Mouse (Mus musculus): ENCODE data around the gene Mre11a. TPM values are rescaled to one million over a fixed set of nuclear protein-coding genes. Genes with fewer than 3 reads are reported as not detected.

Gene Mre11a
- polyA plus RNA-seq (2015; fragmentation: Nextera tagmentation; extraction: Ambion mirVana): 16.0 and 17.3 TPM in 2 replicates

DNA sequence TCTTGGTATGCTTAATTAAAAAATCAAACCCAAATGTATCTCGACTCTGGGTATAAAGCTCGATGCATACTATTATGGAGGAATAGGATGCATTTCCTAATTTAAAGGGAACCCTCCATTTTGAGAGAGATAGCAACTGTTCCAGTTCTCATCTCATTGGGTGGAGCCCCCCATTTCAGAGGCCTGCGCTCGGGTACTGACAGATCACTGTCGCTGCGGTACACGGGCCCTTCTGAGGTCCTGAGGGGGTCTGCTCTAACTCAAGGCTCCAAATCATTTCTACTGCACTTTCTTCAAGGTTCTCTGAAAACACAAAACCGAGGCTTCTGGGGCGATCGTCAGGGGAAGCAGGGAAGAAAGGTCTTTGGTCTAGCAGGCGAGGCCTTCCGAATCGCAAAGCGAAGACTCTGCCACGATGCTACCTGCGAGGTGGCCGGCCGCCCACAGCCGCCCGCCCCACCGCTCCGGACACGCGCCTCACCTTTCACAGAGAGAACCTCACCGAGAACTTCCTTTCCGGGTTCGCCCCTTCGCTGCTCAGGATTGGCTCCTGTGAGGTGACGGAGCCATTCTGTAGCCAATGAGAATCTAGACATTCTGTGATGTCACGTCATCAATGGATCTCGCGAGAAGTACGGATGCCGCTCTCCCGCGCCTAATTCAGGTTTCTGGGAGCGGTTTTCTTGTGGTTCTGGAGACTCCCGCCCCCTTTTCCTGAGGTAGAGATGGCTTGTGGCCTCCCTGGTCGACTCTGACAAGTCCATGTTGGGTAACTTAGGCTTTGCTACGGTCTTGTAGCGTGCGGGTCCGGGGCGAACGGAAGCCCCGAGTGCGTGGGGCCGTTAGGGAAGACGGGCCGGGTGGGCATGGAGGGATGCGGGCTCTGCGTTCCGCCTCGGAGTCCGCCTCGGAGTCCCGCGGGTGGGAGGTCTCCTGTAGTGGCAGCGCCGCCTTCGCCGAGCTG lies at the start of gene Mre11a, which contains the start of gene Ankrd49:
TSS of gene Mre11a (plus strand) at position 616 of the 964 bp plus-strand sequence.
TSS of gene Ankrd49 (minus strand) at position 818 of the 964 bp plus-strand sequence.
- no peaks in the 10 kb centered on the region for H3K9me3 ChIP-seq (ENCODE audit: control insufficient read depth, low read length)
- no peaks in the 10 kb centered on the region for H3K27me3 ChIP-seq (replicated peaks; ENCODE audit: control insufficient read depth, insufficient read depth, low read length)
- peak within 1 kb of the TSS; percentile 87 for H3K4me3 ChIP-seq (ENCODE audit: low read length)
- under 1% methylated on average over 62 of the region's 62 CpGs for WGBS
- peaks cover 4% of the 10 kb centered on the region; the same call in 1 of the 2 replicates for H3K36me3 ChIP-seq (ENCODE audit: control insufficient read depth, insufficient read depth, low read length)
- peak within 1 kb of the TSS; percentile 93 for H3K9ac ChIP-seq (ENCODE audit: low read depth, low read length)
- H3K4me1 ChIP-seq (ENCODE audit: control insufficient read depth, insufficient read depth, low read length): peaks cover 7% of the 10 kb centered on the region; the same call in 1 of the 2 replicates
- peak; percentile 100 for ATAC-seq
- H3K27ac ChIP-seq (ENCODE audit: low read length): peak within 1 kb of the TSS; percentile 96
- peak within 1 kb of the TSS; percentile 72 for H3K4me2 ChIP-seq (ENCODE audit: low read depth, low read length)

DNA sequence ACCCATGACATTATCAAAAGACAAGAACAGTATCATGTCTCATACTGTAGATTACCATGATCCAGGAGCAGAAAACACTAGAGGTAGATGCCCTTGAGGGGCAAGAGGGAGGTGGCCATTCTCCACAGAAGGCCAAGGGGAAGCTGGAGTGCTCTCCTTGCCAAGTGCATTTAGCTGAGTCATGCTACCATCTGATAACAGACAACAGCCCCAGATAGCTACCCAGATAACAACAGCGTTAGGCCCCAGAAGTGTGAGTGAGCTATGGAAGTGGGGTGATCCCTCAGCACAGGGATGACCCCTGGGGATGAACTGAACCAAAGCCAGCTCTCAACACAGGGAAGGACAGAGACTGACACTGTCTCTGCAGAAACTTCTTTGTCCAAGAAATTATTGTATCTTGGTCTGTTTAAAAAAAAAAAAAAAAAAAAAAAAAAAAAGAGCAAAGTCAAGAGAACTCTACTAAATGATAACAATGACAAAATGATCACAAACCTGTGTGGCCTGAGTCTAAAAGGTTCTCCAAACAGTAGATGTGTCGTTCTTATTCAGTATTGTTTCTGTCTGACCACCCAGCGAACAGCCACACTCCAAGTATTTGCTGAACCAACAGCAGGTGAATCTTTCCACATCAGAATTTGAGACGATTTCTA lies 44.8 kb upstream of the Mre11a start:
- 71% methylated on average over 4 of the region's 4 CpGs for whole genome bisulfite sequencing
- no peak overlapping the region for H3K4me3 ChIP-seq (ENCODE audit: low read length)
- H3K9me3 ChIP-seq (ENCODE audit: control insufficient read depth, low read length): no peaks in the 10 kb centered on the region
- H3K36me3 ChIP-seq (ENCODE audit: control insufficient read depth, insufficient read depth, low read length): no peaks in the 10 kb centered on the region
- H3K27ac ChIP-seq (ENCODE audit: low read length): no peak overlapping the region
- no peaks in the 10 kb centered on the region for H3K27me3 ChIP-seq (replicated peaks; ENCODE audit: control insufficient read depth, insufficient read depth, low read length)
- H3K4me1 ChIP-seq (ENCODE audit: control insufficient read depth, insufficient read depth, low read length): 0 out of 2 replicates have a peak, but pooled peaks cover 4% of the 10 kb centered on the region
- H3K4me2 ChIP-seq (ENCODE audit: low read depth, low read length): no peak overlapping the region
- no peak for ATAC-seq
- H3K9ac ChIP-seq (ENCODE audit: low read depth, low read length): no peak overlapping the region

DNA sequence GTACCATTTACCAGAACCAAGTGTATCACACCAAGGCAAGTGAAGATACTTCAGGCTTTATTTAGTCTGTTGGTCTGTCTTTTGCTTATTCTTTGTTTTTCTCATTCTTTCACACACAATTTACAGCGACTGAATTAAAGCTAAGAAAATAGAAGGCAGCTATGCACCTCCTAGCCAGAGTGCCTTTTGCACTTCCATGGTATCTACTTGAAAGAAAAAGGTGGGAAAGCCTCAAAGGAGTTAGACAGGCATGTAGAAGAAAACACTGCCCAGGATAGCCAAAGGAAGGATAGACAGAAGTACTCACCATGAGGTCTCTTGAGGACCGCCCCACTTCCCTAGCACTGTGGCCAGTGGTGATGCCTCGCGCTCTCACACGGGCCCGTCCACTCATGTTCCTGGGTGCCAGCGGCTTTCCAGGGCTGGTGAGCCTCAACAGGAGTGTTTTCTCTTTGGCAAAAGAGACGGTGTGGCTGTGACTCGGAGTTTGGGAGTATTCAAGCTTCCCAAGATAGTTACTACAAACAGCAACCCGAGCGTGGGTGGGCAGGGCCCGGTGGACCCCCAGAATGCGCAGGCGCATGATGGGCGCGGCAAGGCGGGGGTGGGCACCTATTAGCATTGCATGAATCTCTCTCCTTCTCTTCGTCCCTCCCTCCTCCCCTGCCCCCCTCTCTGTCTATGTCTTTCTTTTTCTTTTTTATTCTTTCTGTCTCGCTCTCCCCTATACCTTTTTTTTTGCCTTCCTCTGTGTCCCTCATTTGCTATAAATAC lies 44.1 kb upstream of the Mre11a start, which contains the start of gene Piwil4:
TSS of gene Piwil4 (minus strand) at position 583 of the 774 bp plus-strand sequence.
- 86% methylated on average over 19 of the region's 19 CpGs for whole genome bisulfite sequencing
- Histone ChIP-seq H3K4me3 (ENCODE audit: low read length) (no peak within 1 kb of the TSS), H3K4me2 (ENCODE audit: low read depth, low read length) (no peak within 1 kb of the TSS), H3K27me3 (replicated peaks; ENCODE audit: control insufficient read depth, insufficient read depth, low read length) (no peaks in the 10 kb centered on the region), H3K36me3 (ENCODE audit: control insufficient read depth, insufficient read depth, low read length) (no peaks in the 10 kb centered on the region), H3K4me1 (ENCODE audit: control insufficient read depth, insufficient read depth, low read length) (0 out of 2 replicates have a peak, but pooled peaks cover 7% of the 10 kb centered on the region), H3K27ac (ENCODE audit: low read length) (no peak within 1 kb of the TSS), H3K9me3 (ENCODE audit: control insufficient read depth, low read length) (no peaks in the 10 kb centered on the region), H3K9ac (ENCODE audit: low read depth, low read length) (no peak within 1 kb of the TSS)
- no peak for ATAC-seq

DNA sequence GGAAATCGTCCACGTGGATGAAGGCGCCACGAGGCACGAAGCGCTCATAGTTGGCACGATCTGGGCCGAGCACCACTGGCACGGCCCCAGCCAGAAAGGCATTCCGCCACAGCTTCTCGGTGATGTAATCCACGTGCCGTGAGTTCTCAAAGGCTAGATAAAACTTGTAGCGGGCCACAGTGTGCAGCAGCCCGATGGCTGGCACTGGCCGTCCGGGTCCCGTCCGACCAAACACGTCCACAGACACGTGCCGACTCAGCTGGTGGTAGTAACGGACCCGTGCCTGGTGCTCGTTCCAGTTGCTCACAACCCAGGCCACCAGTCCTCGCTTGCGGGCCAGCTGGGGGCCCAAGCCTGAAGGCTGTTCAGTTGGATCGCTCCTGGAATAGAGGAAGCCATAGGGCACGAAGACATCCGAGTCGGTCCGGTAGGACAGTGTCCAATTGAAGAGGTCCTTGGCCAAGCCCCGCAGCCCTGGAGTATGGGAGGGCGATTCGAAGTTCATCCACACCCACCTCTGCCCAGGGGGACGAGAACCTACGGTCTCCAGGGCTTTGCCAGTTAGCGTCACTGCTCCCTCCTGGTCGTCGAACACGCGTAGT lies 33.5 kb upstream of the Mre11a start:
- H3K27ac ChIP-seq (ENCODE audit: low read length): no peak overlapping the region
- no peaks in the 10 kb centered on the region for H3K36me3 ChIP-seq (ENCODE audit: control insufficient read depth, insufficient read depth, low read length)
- peak overlapping the region; percentile 64 for H3K4me3 ChIP-seq (ENCODE audit: low read length)
- ATAC-seq: no peak; the same call in none of the 2 replicates
- H3K4me1 ChIP-seq (ENCODE audit: control insufficient read depth, insufficient read depth, low read length): peaks cover 18% of the 10 kb centered on the region
- H3K9ac ChIP-seq (ENCODE audit: low read depth, low read length): peak overlapping the region; percentile 76
- 59% methylated on average over 42 of the region's 42 CpGs for WGBS
- no peaks in the 10 kb centered on the region for H3K27me3 ChIP-seq (replicated peaks; ENCODE audit: control insufficient read depth, insufficient read depth, low read length)
- no peaks in the 10 kb centered on the region for H3K9me3 ChIP-seq (ENCODE audit: control insufficient read depth, low read length)
- peak overlapping the region; percentile 97 for H3K4me2 ChIP-seq (ENCODE audit: low read depth, low read length)

DNA sequence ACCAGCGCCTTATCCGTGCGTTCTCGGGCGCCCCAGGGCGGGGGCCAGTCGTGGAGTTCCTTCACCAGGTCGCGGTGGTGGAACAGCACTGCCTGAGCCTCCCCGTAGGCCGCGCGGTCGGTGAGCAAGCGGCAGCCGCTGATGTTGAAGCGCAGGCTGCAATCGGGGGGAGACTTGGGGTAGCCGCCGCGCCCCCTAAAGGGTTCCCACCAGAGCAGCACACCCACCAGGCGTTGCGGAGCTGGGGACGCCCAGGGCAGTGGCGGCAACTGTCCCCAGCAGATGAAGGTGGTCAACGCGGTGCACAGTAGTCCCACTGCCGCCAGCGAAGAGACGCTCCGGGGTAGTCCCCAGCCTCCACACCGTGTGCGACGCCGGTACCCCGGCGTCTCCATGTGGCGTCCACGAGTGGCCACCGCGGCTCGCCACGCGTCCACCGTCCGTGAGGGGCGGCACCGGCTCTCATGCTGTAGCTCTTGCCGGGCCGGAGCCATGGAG lies 32.9 kb upstream of the Mre11a start:
- under 1% methylated on average over 50 of the region's 50 CpGs for WGBS
- 0 out of 2 replicates have a peak overlapping the region, but pooled peaks have one; percentile 47 for H3K27ac ChIP-seq (ENCODE audit: low read length)

DNA sequence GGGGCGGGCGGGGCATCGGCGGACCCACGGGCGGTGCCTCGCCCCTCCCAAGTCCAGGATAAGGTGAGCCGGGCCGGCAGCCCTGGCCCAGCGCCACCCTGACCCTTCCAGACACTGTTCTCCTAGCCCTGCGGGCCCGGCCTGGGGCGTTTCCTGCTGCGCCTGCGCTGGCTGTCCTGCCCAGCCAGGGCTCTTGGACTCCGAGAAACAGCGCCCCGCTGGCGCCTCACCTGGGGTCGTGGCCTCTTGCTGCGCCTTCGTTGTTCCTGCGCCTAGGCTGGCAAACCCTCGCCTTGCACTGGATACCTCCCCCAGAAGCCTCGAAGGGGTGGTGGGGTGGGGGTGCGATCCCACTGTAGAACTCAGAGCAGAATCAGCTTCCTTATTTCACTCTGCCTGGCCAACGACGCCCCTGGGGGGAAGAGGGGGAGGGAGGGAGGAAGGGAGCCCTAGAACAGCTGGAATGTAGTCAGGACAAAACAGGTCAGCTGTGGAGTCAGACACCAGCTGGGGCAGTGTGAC lies 32.4 kb upstream of the Mre11a start, which contains the start of gene Fut4:
TSS of gene Fut4 (minus strand) at position 393 of the 522 bp plus-strand sequence.
- Histone ChIP-seq H3K9ac (ENCODE audit: low read depth, low read length) (peak within 1 kb of the TSS; percentile 76), H3K27me3 (replicated peaks; ENCODE audit: control insufficient read depth, insufficient read depth, low read length) (no peaks in the 10 kb centered on the region), H3K4me3 (ENCODE audit: low read length) (peak within 1 kb of the TSS; percentile 64), H3K4me1 (ENCODE audit: control insufficient read depth, insufficient read depth, low read length) (peaks cover 15% of the 10 kb centered on the region), H3K36me3 (ENCODE audit: control insufficient read depth, insufficient read depth, low read length) (no peaks in the 10 kb centered on the region), H3K4me2 (ENCODE audit: low read depth, low read length) (peak within 1 kb of the TSS; percentile 97), H3K27ac (ENCODE audit: low read length) (peak within 1 kb of the TSS; percentile 47; the same call in 1 of the 2 replicates), H3K9me3 (ENCODE audit: control insufficient read depth, low read length) (no peaks in the 10 kb centered on the region)
- ATAC-seq: peak; percentile 86
- 1% methylated on average over 28 of the region's 28 CpGs for WGBS

More for the DNA sequence above, 32.9 kb upstream of the Mre11a start:
- H3K9me3 ChIP-seq (ENCODE audit: control insufficient read depth, low read length): no peaks in the 10 kb centered on the region
- ATAC-seq: peak; percentile 73
- peak overlapping the region; percentile 97 for H3K4me2 ChIP-seq (ENCODE audit: low read depth, low read length)
- H3K27me3 ChIP-seq (replicated peaks; ENCODE audit: control insufficient read depth, insufficient read depth, low read length): no peaks in the 10 kb centered on the region
- peaks cover 15% of the 10 kb centered on the region for H3K4me1 ChIP-seq (ENCODE audit: control insufficient read depth, insufficient read depth, low read length)
- H3K4me3 ChIP-seq (ENCODE audit: low read length): peak overlapping the region; percentile 64
- peak overlapping the region; percentile 76 for H3K9ac ChIP-seq (ENCODE audit: low read depth, low read length)
- no peaks in the 10 kb centered on the region for H3K36me3 ChIP-seq (ENCODE audit: control insufficient read depth, insufficient read depth, low read length)

DNA sequence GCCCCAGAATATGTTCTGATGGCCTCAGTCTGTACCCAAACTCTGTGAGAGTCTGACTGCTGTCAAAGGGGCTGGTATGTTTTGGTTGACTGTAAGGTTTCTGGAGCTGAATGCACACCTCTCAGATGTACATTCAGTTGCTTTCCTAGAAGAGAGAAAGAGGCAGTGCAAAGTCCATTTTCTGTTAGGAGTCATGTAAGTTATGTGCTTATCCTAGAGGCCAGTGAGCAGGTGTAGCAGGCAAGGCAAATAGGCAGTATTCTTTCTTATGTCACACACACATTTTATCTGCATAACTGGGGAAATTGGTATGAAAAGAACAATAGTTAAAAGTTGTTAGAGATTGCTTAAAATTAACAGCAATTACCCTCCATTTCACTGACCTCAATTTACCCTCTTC lies 30.5 kb upstream of the Mre11a start:
- Histone ChIP-seq H3K9me3 (ENCODE audit: control insufficient read depth, low read length) (no peaks in the 10 kb centered on the region), H3K36me3 (ENCODE audit: control insufficient read depth, insufficient read depth, low read length) (no peaks in the 10 kb centered on the region), H3K4me2 (ENCODE audit: low read depth, low read length) (no peak overlapping the region), H3K4me1 (ENCODE audit: control insufficient read depth, insufficient read depth, low read length) (peaks cover 15% of the 10 kb centered on the region), H3K27ac (ENCODE audit: low read length) (0 out of 2 replicates have a peak overlapping the region, but pooled peaks have one; percentile 4), H3K27me3 (replicated peaks; ENCODE audit: control insufficient read depth, insufficient read depth, low read length) (no peaks in the 10 kb centered on the region), H3K4me3 (ENCODE audit: low read length) (no peak overlapping the region), H3K9ac (ENCODE audit: low read depth, low read length) (no peak overlapping the region)
- ATAC-seq: peak; percentile 55

DNA sequence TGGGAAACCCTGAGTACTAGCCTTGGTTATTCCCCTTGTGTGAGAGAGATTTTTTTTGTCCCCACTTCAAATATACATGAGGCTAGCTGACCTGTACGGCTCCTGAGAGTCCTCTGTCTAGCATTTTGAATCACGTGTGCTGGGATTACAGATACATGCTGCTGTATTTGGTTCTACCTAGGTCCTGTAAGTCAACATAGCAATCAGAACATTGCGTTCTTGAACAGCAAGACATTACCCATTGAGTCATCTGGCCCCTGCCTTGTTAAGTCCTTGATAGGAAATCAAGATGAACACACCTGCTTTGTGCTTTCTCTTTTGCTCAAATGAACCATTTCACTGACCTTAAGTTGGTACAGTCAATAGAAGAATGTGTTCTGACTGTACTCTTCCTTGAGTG lies 30.0 kb upstream of the Mre11a start:
- Histone ChIP-seq H3K4me1 (ENCODE audit: control insufficient read depth, insufficient read depth, low read length) (peaks cover 15% of the 10 kb centered on the region), H3K27ac (ENCODE audit: low read length) (no peak overlapping the region), H3K9me3 (ENCODE audit: control insufficient read depth, low read length) (no peaks in the 10 kb centered on the region), H3K9ac (ENCODE audit: low read depth, low read length) (no peak overlapping the region), H3K27me3 (replicated peaks; ENCODE audit: control insufficient read depth, insufficient read depth, low read length) (no peaks in the 10 kb centered on the region), H3K36me3 (ENCODE audit: control insufficient read depth, insufficient read depth, low read length) (no peaks in the 10 kb centered on the region), H3K4me3 (ENCODE audit: low read length) (no peak overlapping the region), H3K4me2 (ENCODE audit: low read depth, low read length) (no peak overlapping the region)
- WGBS: 74% methylated on average over 3 of the region's 3 CpGs
- no peak for ATAC-seq
